Mouse (Mus musculus): ENCODE results near the gene Rasgrp1. TPM values are rescaled to one million over a fixed set of nuclear protein-coding genes. Genes with fewer than 3 reads are reported as not detected.

Rasgrp1 gene
- total and polyA plus RNA-seq, 3 experiments: 0.38 to 0.83 (median 0.42) TPM

- DNase-seq (ENCODE audit: extremely low read depth): no peak
- no peaks in the 10 kb centered on the region for H3K36me3 ChIP-seq (replicated peaks in 1 of 2; ENCODE audit: control insufficient read depth in 1 of 2, insufficient read depth in 1 of 2, low read length in 1 of 2)
- in situ Hi-C loops (cut with MboI; ENCODE audit: low pct_ligation_motif_present, low pct_unique_long_range_greater_than_20kb, low sequenced_read_pairs): no loop called here
- no peak for TF ChIP-seq ZMIZ1 (IDR thresholded peaks at IDR 0.05; ENCODE audit: low read depth, low read length)
- no peak for TF ChIP-seq USF2 (conservative IDR thresholded peaks at IDR 0.05; ENCODE audit: low read depth, low read length)
- no peak for TF ChIP-seq TBP (conservative IDR thresholded peaks at IDR 0.05; ENCODE audit: low read depth, low read length)
- TF ChIP-seq EP300 (IDR thresholded peaks at IDR 0.05; ENCODE audit: low read length): no peak
- TF ChIP-seq UBTF (IDR thresholded peaks at IDR 0.05; ENCODE audit: low read depth, low read length): no peak
- dilution Hi-C loops (cut with MboI; ENCODE audit: extremely low pct_ligation_motif_present, extremely low pct_unique_long_range_greater_than_20kb, low sequenced_read_pairs): no loop called here
- no peak overlapping the region for H3K4me2 ChIP-seq (ENCODE audit: insufficient read depth, low read depth, poor library complexity, severe bottlenecking)
- H3K4me1 ChIP-seq (ENCODE audit: control insufficient read depth in 1 of 2, insufficient read depth in 2 of 2): peaks cover 3 to 31% of the 10 kb centered on the region in 2 experiments; a peak in 3 of 4 replicates
- H3K4me3 ChIP-seq (replicated peaks in 1 of 3; ENCODE audit: low read depth in 2 of 3, low read length in 2 of 3, poor library complexity in 1 of 3): no peak overlapping the region
- no peaks in the 10 kb centered on the region for H3K79me2 ChIP-seq (replicated peaks; ENCODE audit: control insufficient read depth, extremely low read depth, insufficient read depth, poor library complexity, severe bottlenecking)
- H3K9me3 ChIP-seq (replicated peaks; ENCODE audit: low read length): no peaks in the 10 kb centered on the region
- H3K9ac ChIP-seq (ENCODE audit: insufficient read depth, low read depth): no peak overlapping the region
- H3K27me3 ChIP-seq (replicated peaks): no peaks in the 10 kb centered on the region
- no peak overlapping the region for H3K27ac ChIP-seq (ENCODE audit: insufficient read depth, low read depth)
These were observed 23.7 kb upstream of the Rasgrp1 start for GRCm38 (mm10) chr2:117366478-117366877.

GRCm38 (mm10) chr2:117364056-117364455, 21.3 kb upstream of the Rasgrp1 start:
- Histone ChIP-seq H3K4me3 (replicated peaks in 1 of 3; ENCODE audit: low read depth in 2 of 3, low read length in 2 of 3, poor library complexity in 1 of 3) (no peak overlapping the region), H3K9me3 (replicated peaks; ENCODE audit: low read length) (no peaks in the 10 kb centered on the region), H3K36me3 (replicated peaks in 1 of 2; ENCODE audit: control insufficient read depth in 1 of 2, insufficient read depth in 1 of 2, low read length in 1 of 2) (no peaks in the 10 kb centered on the region), H3K4me2 (ENCODE audit: insufficient read depth, low read depth, poor library complexity, severe bottlenecking) (no peak overlapping the region), H3K9ac (ENCODE audit: insufficient read depth, low read depth) (no peak overlapping the region), H3K79me2 (replicated peaks; ENCODE audit: control insufficient read depth, extremely low read depth, insufficient read depth, poor library complexity, severe bottlenecking) (no peaks in the 10 kb centered on the region), H3K4me1 (ENCODE audit: control insufficient read depth in 1 of 2, insufficient read depth in 2 of 2) (peaks cover 6 to 46% of the 10 kb centered on the region in 2 experiments), H3K27ac (ENCODE audit: insufficient read depth, low read depth) (no peak overlapping the region), H3K27me3 (replicated peaks) (no peaks in the 10 kb centered on the region)
- no peak for TF ChIP-seq SIN3A (IDR thresholded peaks at IDR 0.05; ENCODE audit: low read length)
- no peak for TF ChIP-seq JUND (conservative IDR thresholded peaks at IDR 0.05; ENCODE audit: low read depth, low read length)
- TF ChIP-seq JUN (IDR thresholded peaks at IDR 0.05; ENCODE audit: insufficient read depth, low read depth, low read length): no peak
- TF ChIP-seq CHD2 (IDR thresholded peaks at IDR 0.05; ENCODE audit: low read length): no peak
- TF ChIP-seq POLR2A (IDR thresholded peaks at IDR 0.05; ENCODE audit: low read depth, low read length): no peak
- TF ChIP-seq ETS1 (conservative IDR thresholded peaks at IDR 0.05; ENCODE audit: low read depth, low read length): no peak
- no peak for TF ChIP-seq MEF2A (IDR thresholded peaks at IDR 0.05; ENCODE audit: borderline replicate concordance, low read depth, low read length)
- no peak for TF ChIP-seq IRF4 (IDR thresholded peaks at IDR 0.05; ENCODE audit: low read depth, low read length)
- TF ChIP-seq BHLHE40 (IDR thresholded peaks at IDR 0.05; ENCODE audit: low read depth, low read length): no peak
- no peak for TF ChIP-seq ZNF384 (IDR thresholded peaks at IDR 0.05; ENCODE audit: low read depth, low read length)
- no peak for TF ChIP-seq UBTF (IDR thresholded peaks at IDR 0.05; ENCODE audit: low read depth, low read length)
- no peak for TF ChIP-seq RAD21 (IDR thresholded peaks at IDR 0.05; ENCODE audit: low read depth, low read length)
- no peak for TF ChIP-seq ZC3H11A (IDR thresholded peaks at IDR 0.05; ENCODE audit: low read depth, low read length)
- TF ChIP-seq ZMIZ1 (IDR thresholded peaks at IDR 0.05; ENCODE audit: low read depth, low read length): no peak
- TF ChIP-seq MYC (IDR thresholded peaks at IDR 0.05; ENCODE audit: low read depth, low read length): no peak
- no peak for TF ChIP-seq E2F4 (IDR thresholded peaks at IDR 0.05; ENCODE audit: insufficient replicate concordance, low read depth, low read length)
- no peak for TF ChIP-seq MAZ (IDR thresholded peaks at IDR 0.05; ENCODE audit: low read depth, low read length)
- TF ChIP-seq CTCF (conservative IDR thresholded peaks at IDR 0.05 in 1 of 2, IDR thresholded peaks at IDR 0.05 in 1 of 2; ENCODE audit: low read depth in 2 of 2, low read length in 2 of 2): no peak
- TF ChIP-seq POLR2AphosphoS2 (IDR thresholded peaks at IDR 0.05; ENCODE audit: low read depth, low read length): no peak
- in situ Hi-C loops (cut with MboI; ENCODE audit: low pct_ligation_motif_present, low pct_unique_long_range_greater_than_20kb, low sequenced_read_pairs): no loop called here
- dilution Hi-C loops (cut with MboI; ENCODE audit: extremely low pct_ligation_motif_present, extremely low pct_unique_long_range_greater_than_20kb, low sequenced_read_pairs): no loop called here
- DNase-seq (ENCODE audit: extremely low read depth): no peak
